Mouse (Mus musculus): Measurements from ENCODE around the gene Dnase1l2. TPM values are rescaled to one million over a fixed set of nuclear protein-coding genes. Genes with fewer than 3 reads are reported as not detected.

The Dnase1l2 gene
- polyA plus RNA-seq, 1 experiment from 2014 or later: 17.2 TPM

GRCm38 (mm10) chr17:24478663-24479380 lies 35.9 kb upstream of the Dnase1l2 start, which contains the start of gene Mlst8:
Gene Mlst8 (minus strand): TSS chr17:24479078.
- peak; percentile 92 for ATAC-seq (ENCODE audit: insufficient number of reproducible peaks, low FRiP score, low TSS enrichment, low read depth)
- H3K27ac ChIP-seq (replicated peaks): peak within 1 kb of the TSS; percentile 98
- H3K4me2 ChIP-seq (replicated peaks): peak within 1 kb of the TSS; percentile 61
- no peaks in the 10 kb centered on the region for H3K27me3 ChIP-seq
- H3K9me3 ChIP-seq (replicated peaks): no peaks in the 10 kb centered on the region
- peaks cover 36% of the 10 kb centered on the region for H3K36me3 ChIP-seq
- peak within 1 kb of the TSS; percentile 87 for H3K4me3 ChIP-seq (replicated peaks)
- WGBS: under 1% methylated on average over 48 of the region's 48 CpGs
- H3K4me1 ChIP-seq: peaks cover 12% of the 10 kb centered on the region
- peak within 1 kb of the TSS; percentile 77 for H3K9ac ChIP-seq

GRCm38 (mm10) chr17:24477985-24478600 lies 35.2 kb upstream of the Dnase1l2 start:
- WGBS: 46% methylated on average over 11 of the region's 11 CpGs
- peak overlapping the region; percentile 98; the same call in 1 of the 2 replicates for H3K27ac ChIP-seq (replicated peaks)

GRCm38 (mm10) chr17:24477053-24477984 lies 34.4 kb upstream of the Dnase1l2 start:
- peaks cover 19% of the 10 kb centered on the region for H3K4me1 ChIP-seq
- ATAC-seq (ENCODE audit: insufficient number of reproducible peaks, low FRiP score, low TSS enrichment, low read depth): no peak
- no peak overlapping the region for H3K4me2 ChIP-seq (replicated peaks)
- no peak overlapping the region; the same call in 1 of the 2 replicates for H3K9ac ChIP-seq
- WGBS: 85% methylated on average over 20 of the region's 20 CpGs
- H3K27me3 ChIP-seq: no peaks in the 10 kb centered on the region
- H3K9me3 ChIP-seq (replicated peaks): no peaks in the 10 kb centered on the region
- peaks cover 40% of the 10 kb centered on the region for H3K36me3 ChIP-seq
- peak overlapping the region; percentile 87; the same call in 1 of the 2 replicates for H3K4me3 ChIP-seq (replicated peaks)
- H3K27ac ChIP-seq (replicated peaks): no peak overlapping the region

More at GRCm38 (mm10) chr17:24477985-24478600, 35.2 kb upstream of the Dnase1l2 start:
- H3K36me3 ChIP-seq: peaks cover 37% of the 10 kb centered on the region
- no peaks in the 10 kb centered on the region for H3K9me3 ChIP-seq (replicated peaks)
- peak overlapping the region; percentile 61 for H3K4me2 ChIP-seq (replicated peaks)
- H3K4me1 ChIP-seq: peaks cover 12% of the 10 kb centered on the region
- ATAC-seq (ENCODE audit: insufficient number of reproducible peaks, low FRiP score, low TSS enrichment, low read depth): no peak
- peak overlapping the region; percentile 87 for H3K4me3 ChIP-seq (replicated peaks)
- H3K9ac ChIP-seq: peak overlapping the region; percentile 77
- no peaks in the 10 kb centered on the region for H3K27me3 ChIP-seq

GRCm38 (mm10) chr17:24476022-24476776 lies 33.3 kb upstream of the Dnase1l2 start:
- no peak overlapping the region for H3K4me3 ChIP-seq (replicated peaks)
- H3K27ac ChIP-seq (replicated peaks): no peak overlapping the region
- H3K27me3 ChIP-seq: no peaks in the 10 kb centered on the region
- no peak for ATAC-seq (ENCODE audit: insufficient number of reproducible peaks, low FRiP score, low TSS enrichment, low read depth)
- peaks cover 30% of the 10 kb centered on the region for H3K4me1 ChIP-seq
- H3K9ac ChIP-seq: no peak overlapping the region
- no peak overlapping the region for H3K4me2 ChIP-seq (replicated peaks)
- WGBS: 90% methylated on average over 10 of the region's 10 CpGs
- H3K36me3 ChIP-seq: peaks cover 40% of the 10 kb centered on the region
- H3K9me3 ChIP-seq (replicated peaks): no peaks in the 10 kb centered on the region

GRCm38 (mm10) chr17:24475586-24475985 lies 32.7 kb upstream of the Dnase1l2 start:
- peaks cover 40% of the 10 kb centered on the region for H3K36me3 ChIP-seq
- WGBS: 91% methylated on average over 6 of the region's 6 CpGs

GRCm38 (mm10) chr17:24474557-24474956 lies 31.7 kb upstream of the Dnase1l2 start:
- H3K4me1 ChIP-seq: peaks cover 36% of the 10 kb centered on the region
- no peak overlapping the region for H3K9ac ChIP-seq
- no peak for ATAC-seq (ENCODE audit: insufficient number of reproducible peaks, low FRiP score, low TSS enrichment, low read depth)
- peaks cover 40% of the 10 kb centered on the region for H3K36me3 ChIP-seq
- no peaks in the 10 kb centered on the region for H3K9me3 ChIP-seq (replicated peaks)
- 44% methylated on average over 5 of the region's 5 CpGs for WGBS
- H3K27me3 ChIP-seq: no peaks in the 10 kb centered on the region
- no peak overlapping the region for H3K4me3 ChIP-seq (replicated peaks)
- 0 out of 2 replicates have a peak overlapping the region, but pooled peaks have one; percentile 25 for H3K27ac ChIP-seq (replicated peaks)
- no peak overlapping the region for H3K4me2 ChIP-seq (replicated peaks)

More at GRCm38 (mm10) chr17:24475586-24475985, 32.7 kb upstream of the Dnase1l2 start:
- peaks cover 36% of the 10 kb centered on the region for H3K4me1 ChIP-seq
- H3K9me3 ChIP-seq (replicated peaks): no peaks in the 10 kb centered on the region
- H3K4me2 ChIP-seq (replicated peaks): no peak overlapping the region
- H3K27ac ChIP-seq (replicated peaks): no peak overlapping the region
- no peak overlapping the region for H3K9ac ChIP-seq
- no peaks in the 10 kb centered on the region for H3K27me3 ChIP-seq
- ATAC-seq (ENCODE audit: insufficient number of reproducible peaks, low FRiP score, low TSS enrichment, low read depth): no peak
- H3K4me3 ChIP-seq (replicated peaks): no peak overlapping the region

GRCm38 (mm10) chr17:24473612-24474275 lies 30.8 kb upstream of the Dnase1l2 start, which contains the start of gene Bricd5:
Gene Bricd5 (plus strand): TSS chr17:24473884.
- H3K36me3 ChIP-seq: peaks cover 40% of the 10 kb centered on the region
- H3K4me1 ChIP-seq: peaks cover 36% of the 10 kb centered on the region
- H3K4me3 ChIP-seq (replicated peaks): no peak within 1 kb of the TSS
- no peaks in the 10 kb centered on the region for H3K27me3 ChIP-seq
- H3K27ac ChIP-seq (replicated peaks): 0 out of 2 replicates have a peak within 1 kb of the TSS, but pooled peaks have one; percentile 25
- peak within 1 kb of the TSS; percentile 96; the same call in 1 of the 2 replicates for H3K4me2 ChIP-seq (replicated peaks)
- no peak for ATAC-seq (ENCODE audit: insufficient number of reproducible peaks, low FRiP score, low TSS enrichment, low read depth)
- H3K9me3 ChIP-seq (replicated peaks): no peaks in the 10 kb centered on the region
- 50% methylated on average over 6 of the region's 6 CpGs for WGBS
- no peak within 1 kb of the TSS for H3K9ac ChIP-seq

- Histone ChIP-seq H3K4me3 (replicated peaks) (0 out of 2 replicates have a peak overlapping the region, but pooled peaks have one; percentile 84), H3K27ac (replicated peaks) (no peak overlapping the region), H3K9ac (0 out of 2 replicates have a peak overlapping the region, but pooled peaks have one; percentile 4), H3K27me3 (no peaks in the 10 kb centered on the region), H3K4me2 (replicated peaks) (peak overlapping the region; percentile 96; the same call in 1 of the 2 replicates), H3K4me1 (peaks cover 26% of the 10 kb centered on the region), H3K9me3 (replicated peaks) (no peaks in the 10 kb centered on the region), H3K36me3 (peaks cover 39% of the 10 kb centered on the region)
- WGBS: 79% methylated on average over 4 of the region's 4 CpGs
- ATAC-seq (ENCODE audit: insufficient number of reproducible peaks, low FRiP score, low TSS enrichment, low read depth): no peak
Observed at GRCm38 (mm10) chr17:24472512-24472911, 29.6 kb upstream of the Dnase1l2 start.

- Histone ChIP-seq H3K4me3 (replicated peaks) (peak overlapping the region; percentile 84), H3K9me3 (replicated peaks) (no peaks in the 10 kb centered on the region), H3K27ac (replicated peaks) (0 out of 2 replicates have a peak overlapping the region, but pooled peaks have one; percentile 35), H3K27me3 (no peaks in the 10 kb centered on the region), H3K9ac (peak overlapping the region; percentile 75), H3K36me3 (peaks cover 24% of the 10 kb centered on the region), H3K4me1 (peaks cover 25% of the 10 kb centered on the region), H3K4me2 (replicated peaks) (peak overlapping the region; percentile 96)
- WGBS: under 1% methylated on average over 68 of the region's 68 CpGs
- ATAC-seq (ENCODE audit: insufficient number of reproducible peaks, low FRiP score, low TSS enrichment, low read depth): peak; percentile 48; the same call in 1 of the 2 replicates
Observed at GRCm38 (mm10) chr17:24470701-24471527, 28.0 kb upstream of the Dnase1l2 start.

All from embryonic facial prominence, embryonic 15.5 days (tissue).